ENCODE assay signal across 7 mouse cellular contexts in the genomic region with DNA sequence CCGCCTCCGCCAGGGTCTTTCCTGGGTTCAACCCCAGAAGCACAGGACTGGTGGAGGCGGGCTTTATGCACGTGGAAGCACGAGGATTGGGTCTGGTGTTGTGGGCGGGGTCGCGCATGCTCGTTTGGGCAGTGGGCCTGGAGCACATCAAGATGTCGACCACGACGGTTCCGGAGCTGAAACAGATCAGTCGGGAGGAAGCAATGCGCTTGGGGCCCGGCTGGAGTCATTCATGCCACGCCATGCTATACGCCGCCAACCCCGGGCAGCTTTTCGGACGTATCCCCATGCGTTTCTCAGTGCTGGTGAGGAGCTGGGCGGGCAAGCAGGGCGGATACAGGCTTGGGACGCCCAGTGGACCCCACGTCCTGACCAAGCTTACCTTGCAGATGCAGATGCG. TPM values are rescaled to one million over a fixed set of nuclear protein-coding genes. Genes with fewer than 3 reads are reported as not detected.
A peak's percentile ranks its signal among the peaks of the same experiment; 100 is the strongest.
DNase-seq lines count a peak whose midpoint lies in the region; ATAC-seq lines count a peak whose summit lies in the region.

No protein-coding gene starts in this region.

- H3K36me3 ChIP-seq in embryonic facial prominence, embryonic 11.5 days (replicated peaks; ENCODE audit: control insufficient read depth, insufficient read depth, low read depth, low read length), result peaks cover 4% of the 10 kb centered on the region
- H3K36me3 ChIP-seq in limb, embryonic 11.5 days (ENCODE audit: control insufficient read depth, insufficient read depth, low read length), result peaks cover 36% of the 10 kb centered on the region
- peaks cover 76% of the 10 kb centered on the region for H3K36me3 ChIP-seq in midbrain, embryonic 14.5 days (ENCODE audit: control insufficient read depth, insufficient read depth, low read length)

- peak overlapping the region; percentile 5; the same call in 1 of the 2 replicates for H3K27ac ChIP-seq in embryonic facial prominence, embryonic 11.5 days (replicated peaks; ENCODE audit: low read depth, low read length)
- peak overlapping the region; percentile 75 for H3K27ac ChIP-seq in limb, embryonic 11.5 days (replicated peaks; ENCODE audit: low read depth, low read length)
- H3K27ac ChIP-seq in midbrain, embryonic 14.5 days (replicated peaks; ENCODE audit: low read depth, low read length), result peak overlapping the region; percentile 78

- peaks cover 5% of the 10 kb centered on the region; the same call in 1 of the 2 replicates for H3K4me1 ChIP-seq in embryonic facial prominence, embryonic 11.5 days (ENCODE audit: control insufficient read depth, insufficient read depth, low read length)
- 0 out of 2 replicates have a peak, but pooled peaks cover 5% of the 10 kb centered on the region for H3K4me1 ChIP-seq in limb, embryonic 11.5 days (ENCODE audit: control insufficient read depth, insufficient read depth, low read length)
- H3K4me1 ChIP-seq in midbrain, embryonic 14.5 days (ENCODE audit: control insufficient read depth, insufficient read depth, low read length), result peaks cover 9% of the 10 kb centered on the region

- 0% methylated on average over 28 of the region's 28 CpGs for WGBS in embryonic facial prominence, embryonic 11.5 days
- under 1% methylated on average over 28 of the region's 28 CpGs for WGBS in limb, embryonic 11.5 days
- under 1% methylated on average over 28 of the region's 28 CpGs for WGBS in midbrain, embryonic 14.5 days

- H3K4me2 ChIP-seq in embryonic facial prominence, embryonic 11.5 days (ENCODE audit: low read depth, low read length), result peak overlapping the region; percentile 57
- peak overlapping the region; percentile 93 for H3K4me2 ChIP-seq in limb, embryonic 11.5 days (ENCODE audit: low read depth, severe bottlenecking)
- H3K4me2 ChIP-seq in midbrain, embryonic 14.5 days (ENCODE audit: low read length), result peak overlapping the region; percentile 93

- peak overlapping the region; percentile 68 for H3K4me3 ChIP-seq in embryonic facial prominence, embryonic 11.5 days (ENCODE audit: low read depth, low read length)
- peak overlapping the region; percentile 92 for H3K4me3 ChIP-seq in limb, embryonic 11.5 days (ENCODE audit: low read depth, low read length)
- H3K4me3 ChIP-seq in midbrain, embryonic 14.5 days (replicated peaks; ENCODE audit: low read depth, low read length), result peak overlapping the region; percentile 72

- H3K27me3 ChIP-seq in embryonic facial prominence, embryonic 11.5 days (ENCODE audit: control insufficient read depth, insufficient read depth, low read length), result no peaks in the 10 kb centered on the region
- no peaks in the 10 kb centered on the region for H3K27me3 ChIP-seq in limb, embryonic 11.5 days (ENCODE audit: control insufficient read depth, insufficient read depth, low read length)
- H3K27me3 ChIP-seq in midbrain, embryonic 14.5 days (ENCODE audit: control insufficient read depth, insufficient read depth, low read length), result no peaks in the 10 kb centered on the region

- peak; percentile 98 for DNase-seq in adrenal gland, postnatal 14 days
- DNase-seq in embryonic facial prominence, embryonic 11.5 days (ENCODE audit: low spot score), result peak; percentile 96
- DNase-seq in heart, adult 11 months, result peak; percentile 100
- peak; percentile 96 for DNase-seq in kidney, adult 18-20 months
- DNase-seq in limb, embryonic 11.5 days (ENCODE audit: low spot score), result peak; percentile 95
- DNase-seq in midbrain, embryonic 14.5 days, result peak; percentile 97
- peak; percentile 93 to 96 for DNase-seq in spleen, adult 18-20 months

- peak; percentile 92 for ATAC-seq in embryonic facial prominence, embryonic 11.5 days (replicated peaks; ENCODE audit: insufficient number of reproducible peaks, low FRiP score, low TSS enrichment, low read depth)
- peak; percentile 96 for ATAC-seq in limb, embryonic 11.5 days (ENCODE audit: insufficient number of reproducible peaks, low FRiP score, low TSS enrichment, low read depth)
- ATAC-seq in midbrain, embryonic 14.5 days (ENCODE audit: low FRiP score, low TSS enrichment), result peak; percentile 95

- H3K9me3 ChIP-seq in embryonic facial prominence, embryonic 11.5 days (replicated peaks; ENCODE audit: control insufficient read depth, low read length), result no peaks in the 10 kb centered on the region
- no peaks in the 10 kb centered on the region for H3K9me3 ChIP-seq in limb, embryonic 11.5 days (ENCODE audit: control insufficient read depth, low read length)
- no peaks in the 10 kb centered on the region for H3K9me3 ChIP-seq in midbrain, embryonic 14.5 days (ENCODE audit: control insufficient read depth, low read length)

- H3K9ac ChIP-seq in embryonic facial prominence, embryonic 11.5 days (replicated peaks; ENCODE audit: low read length), result peak overlapping the region; percentile 66
- peak overlapping the region; percentile 88 for H3K9ac ChIP-seq in limb, embryonic 11.5 days (ENCODE audit: low read length)
- peak overlapping the region; percentile 78 for H3K9ac ChIP-seq in midbrain, embryonic 14.5 days (replicated peaks; ENCODE audit: low read length)

RNA-seq across cellular contexts. Expression of a gene that starts 0.4 kb away (rescaled TPM):
- total RNA-seq in adrenal gland, postnatal 14 days (2021), result 54.2 and 57.6 TPM in 2 replicates
- polyA plus RNA-seq in embryonic facial prominence, embryonic 11.5 days (2014; fragmentation: Nextera tagmentation; extraction: Ambion mirVana), result 155 and 164 TPM in 2 replicates
- 163 and 172 TPM in 2 replicates for polyA plus RNA-seq in limb, embryonic 11.5 days (2014; fragmentation: Nextera tagmentation; extraction: Ambion mirVana)
- polyA plus RNA-seq in midbrain, embryonic 14.5 days (2014; fragmentation: Nextera tagmentation; extraction: Ambion mirVana), result 116 and 122 TPM in 2 replicates

RNA-seq across cellular contexts. Expression of a gene that starts 25.0 kb away (rescaled TPM):
- 35.1 and 39.4 TPM in 2 replicates for total RNA-seq in adrenal gland, postnatal 14 days (2021)
- polyA plus RNA-seq in embryonic facial prominence, embryonic 11.5 days (2014; fragmentation: Nextera tagmentation; extraction: Ambion mirVana), result 32.4 and 39.7 TPM in 2 replicates
- polyA plus RNA-seq in limb, embryonic 11.5 days (2014; fragmentation: Nextera tagmentation; extraction: Ambion mirVana), result 41.0 and 41.2 TPM in 2 replicates
- 69.8 and 70.6 TPM in 2 replicates for polyA plus RNA-seq in midbrain, embryonic 14.5 days (2014; fragmentation: Nextera tagmentation; extraction: Ambion mirVana)

RNA-seq across cellular contexts. Expression of a gene that starts 52.9 kb away (rescaled TPM):
- total RNA-seq in adrenal gland, postnatal 14 days (2021), result 86.3 and 87.7 TPM in 2 replicates
- polyA plus RNA-seq in embryonic facial prominence, embryonic 11.5 days (2014; fragmentation: Nextera tagmentation; extraction: Ambion mirVana), result 67.9 and 72.2 TPM in 2 replicates
- 79.3 and 79.6 TPM in 2 replicates for polyA plus RNA-seq in limb, embryonic 11.5 days (2014; fragmentation: Nextera tagmentation; extraction: Ambion mirVana)
- polyA plus RNA-seq in midbrain, embryonic 14.5 days (2014; fragmentation: Nextera tagmentation; extraction: Ambion mirVana), result 117 and 123 TPM in 2 replicates

RNA-seq across cellular contexts. Expression of a gene that starts 58.7 kb away (rescaled TPM):
- not detected in 2 replicates for total RNA-seq in adrenal gland, postnatal 14 days (2021)
- polyA plus RNA-seq in embryonic facial prominence, embryonic 11.5 days (2014; fragmentation: Nextera tagmentation; extraction: Ambion mirVana), result not detected in 2 replicates
- polyA plus RNA-seq in limb, embryonic 11.5 days (2014; fragmentation: Nextera tagmentation; extraction: Ambion mirVana), result not detected in 2 replicates
- not detected in 2 replicates for polyA plus RNA-seq in midbrain, embryonic 14.5 days (2014; fragmentation: Nextera tagmentation; extraction: Ambion mirVana)

RNA-seq across cellular contexts. Expression of a gene that starts 58.9 kb away (rescaled TPM):
- total RNA-seq in adrenal gland, postnatal 14 days (2021), result 36.9 and 40.8 TPM in 2 replicates
- polyA plus RNA-seq in embryonic facial prominence, embryonic 11.5 days (2014; fragmentation: Nextera tagmentation; extraction: Ambion mirVana), result 26.2 and 26.4 TPM in 2 replicates
- polyA plus RNA-seq in limb, embryonic 11.5 days (2014; fragmentation: Nextera tagmentation; extraction: Ambion mirVana), result 32.0 and 36.4 TPM in 2 replicates
- polyA plus RNA-seq in midbrain, embryonic 14.5 days (2014; fragmentation: Nextera tagmentation; extraction: Ambion mirVana), result 49.4 and 53.2 TPM in 2 replicates

Comparison
In these comparisons a context has a peak if more than half of its experiments do, and no peak if none do; other contexts are left out.
1. Peak in every context shown above with its lines: DNase-seq, ATAC-seq, H3K4me3 ChIP-seq and H3K27ac ChIP-seq.
2. H3K27ac ChIP-seq: peak in every context shown above with its lines; median percentile 78 in midbrain, embryonic 14.5 days; 75 in limb, embryonic 11.5 days; 5 in embryonic facial prominence, embryonic 11.5 days.